Mouse (Mus musculus) CD8-positive naive resting alpha-beta T cell, adult 2 months (primary cell): ENCODE data around the gene Gm12185.
"Not testable (repeated sequence)": the region's sequence is repeated elsewhere in the genome, so short reads cannot be mapped to it uniquely, and the experiment has no call there.

Source experiments
- DNase-seq, 2 experiments: peaks; one replicate each; pipeline ENCODE4 v3.0.0; 2022; ENCODE audit warnings: low read depth in 2 of 2, low spot score in 2 of 2

Gene Gm12185

DNA sequence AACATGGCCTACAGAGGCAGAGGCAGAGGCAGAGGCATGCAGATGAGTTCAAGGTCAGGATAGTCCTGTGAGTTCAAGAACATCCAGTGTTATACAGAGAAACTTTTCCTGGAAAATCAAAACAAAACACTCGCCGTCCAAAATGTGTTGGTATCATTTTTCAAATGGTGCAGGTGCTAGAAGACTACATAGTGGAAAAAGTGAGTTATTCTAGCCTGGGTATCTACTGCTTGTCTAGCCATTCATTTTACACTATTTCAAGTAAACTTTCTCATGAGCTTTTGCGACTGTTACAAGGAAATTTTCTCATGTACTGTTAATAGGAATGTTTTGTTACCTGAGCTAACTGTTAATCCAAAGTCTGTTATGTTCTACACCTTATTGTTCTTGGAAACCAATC lies 73.6 kb downstream of the Gm12185 start:
- no peak for DNase-seq

DNA sequence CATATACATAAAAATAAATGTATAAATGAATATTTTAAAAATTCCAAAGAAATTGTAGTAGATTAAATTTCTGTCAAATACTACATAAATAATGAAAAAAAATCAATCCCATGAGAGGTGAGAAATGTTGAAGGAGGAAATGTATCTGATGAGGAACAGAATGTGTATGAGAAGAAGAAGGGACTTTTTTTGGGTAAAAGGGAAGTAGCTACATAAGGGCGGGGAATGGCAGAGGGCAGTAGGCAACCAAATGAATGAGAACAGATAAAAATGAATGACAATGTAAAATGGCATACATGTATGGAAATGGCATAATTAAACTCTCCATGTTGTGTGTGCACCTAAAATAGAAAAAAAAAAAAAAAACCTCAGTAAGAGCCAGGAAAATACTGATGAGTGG lies 78.4 kb downstream of the Gm12185 start:
- no peak for DNase-seq

DNA sequence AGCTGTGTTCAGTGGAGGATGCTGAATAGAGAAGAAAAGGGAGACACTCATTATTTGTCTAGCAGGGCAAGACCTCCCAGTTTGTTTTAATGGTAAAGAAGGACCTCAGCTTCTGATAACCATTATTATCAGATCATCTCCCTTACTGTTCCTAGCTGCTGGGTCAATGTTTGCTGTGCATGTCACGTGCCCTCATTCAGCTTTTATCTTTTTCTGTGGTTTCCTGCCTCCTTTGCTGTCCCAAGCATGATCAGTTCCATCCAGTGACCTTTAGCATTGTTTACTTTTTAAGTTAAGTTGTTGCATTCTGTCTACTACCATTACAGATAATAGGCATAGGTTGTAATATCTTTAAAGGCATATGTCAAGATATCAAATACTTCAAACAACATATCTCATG lies 83.6 kb downstream of the Gm12185 start:
- no peak for DNase-seq

DNA sequence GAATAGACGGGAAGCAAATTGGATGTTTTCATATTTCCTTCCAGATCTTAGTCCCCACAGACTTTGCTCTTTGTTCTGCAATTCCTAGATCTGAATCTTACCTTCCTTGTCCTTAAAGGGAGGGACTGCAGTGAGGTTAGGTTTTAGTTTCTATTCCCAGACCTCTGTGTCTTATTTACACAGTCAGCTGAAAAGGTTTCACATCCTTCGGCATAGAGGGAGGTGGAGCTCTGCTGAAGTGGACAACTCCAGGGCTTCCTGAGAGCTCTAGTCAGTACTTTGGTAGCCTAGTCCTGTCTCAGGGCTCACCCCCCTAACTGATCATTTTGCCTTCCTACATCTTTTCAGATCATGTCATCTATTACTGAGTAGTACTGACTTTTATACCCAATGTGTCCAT lies 90.0 kb downstream of the Gm12185 start, which contains the start of gene Gm5431:
Gene Gm5431 (minus strand): TSS at position 194 of the 400 bp plus-strand sequence.
- peak in 1 of 2 experiments; percentile 7 for DNase-seq

DNA sequence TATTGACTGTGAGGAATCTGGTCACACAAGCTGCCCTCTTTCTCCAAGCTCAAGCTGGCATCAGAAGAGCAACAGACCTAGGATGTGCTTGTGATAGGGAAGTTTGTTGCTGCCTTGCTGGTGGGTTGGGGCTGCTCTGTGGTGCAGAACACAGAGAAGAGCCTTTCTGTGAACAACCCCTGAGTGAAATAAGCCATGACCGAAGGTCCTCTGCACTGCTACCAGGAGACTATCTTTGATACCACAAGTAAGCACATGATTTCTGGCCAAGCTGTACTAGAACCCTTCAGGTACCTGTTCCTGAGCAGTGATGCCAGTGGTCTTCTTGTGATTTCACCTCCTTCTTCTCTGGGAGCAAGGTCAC lies 90.5 kb downstream of the Gm12185 start:
- DNase-seq = not testable (repeated sequence)

DNA sequence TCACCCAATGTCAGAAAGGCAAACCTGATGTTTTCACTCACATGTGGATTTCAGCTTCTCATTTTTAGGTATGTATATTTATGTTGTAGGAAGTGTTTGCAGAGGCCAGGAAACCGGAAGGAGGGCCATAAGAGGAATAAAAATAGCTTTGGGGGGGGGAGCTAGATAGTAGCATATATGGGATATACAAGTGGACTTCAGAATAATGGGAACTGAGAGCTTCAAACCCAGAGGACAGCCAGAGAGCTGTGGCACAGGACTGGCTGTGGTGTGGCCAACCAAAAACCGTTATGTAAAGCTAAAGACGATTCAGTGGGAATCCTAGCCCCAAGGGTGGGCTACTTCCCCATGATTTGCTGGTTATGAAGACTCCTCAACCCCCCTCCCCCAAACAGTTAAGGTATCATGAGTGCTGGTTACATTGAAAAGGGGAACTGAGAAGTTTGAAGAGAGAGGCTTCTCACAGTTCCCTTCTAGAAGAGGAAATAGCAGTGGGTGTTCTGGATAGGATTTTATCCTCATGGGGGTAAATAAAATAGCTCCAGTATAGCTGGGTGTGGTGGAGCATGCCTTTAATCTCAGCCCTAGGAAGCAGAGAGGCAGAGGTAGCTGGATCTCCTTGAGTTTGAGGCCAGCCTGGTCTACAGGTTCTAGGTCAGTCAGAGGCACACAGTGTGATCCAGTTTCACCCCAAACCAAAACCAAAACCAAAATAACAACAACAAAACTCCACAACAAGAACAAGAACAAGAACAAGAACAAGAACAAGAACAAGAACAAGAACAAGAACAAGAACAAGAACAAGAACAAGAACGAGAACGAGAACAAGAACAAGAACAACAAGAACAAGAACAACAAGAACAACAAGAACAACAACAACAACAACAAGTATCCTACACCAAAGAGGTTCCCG lies 91.1 kb downstream of the Gm12185 start:
- DNase-seq = not testable (repeated sequence)

DNA sequence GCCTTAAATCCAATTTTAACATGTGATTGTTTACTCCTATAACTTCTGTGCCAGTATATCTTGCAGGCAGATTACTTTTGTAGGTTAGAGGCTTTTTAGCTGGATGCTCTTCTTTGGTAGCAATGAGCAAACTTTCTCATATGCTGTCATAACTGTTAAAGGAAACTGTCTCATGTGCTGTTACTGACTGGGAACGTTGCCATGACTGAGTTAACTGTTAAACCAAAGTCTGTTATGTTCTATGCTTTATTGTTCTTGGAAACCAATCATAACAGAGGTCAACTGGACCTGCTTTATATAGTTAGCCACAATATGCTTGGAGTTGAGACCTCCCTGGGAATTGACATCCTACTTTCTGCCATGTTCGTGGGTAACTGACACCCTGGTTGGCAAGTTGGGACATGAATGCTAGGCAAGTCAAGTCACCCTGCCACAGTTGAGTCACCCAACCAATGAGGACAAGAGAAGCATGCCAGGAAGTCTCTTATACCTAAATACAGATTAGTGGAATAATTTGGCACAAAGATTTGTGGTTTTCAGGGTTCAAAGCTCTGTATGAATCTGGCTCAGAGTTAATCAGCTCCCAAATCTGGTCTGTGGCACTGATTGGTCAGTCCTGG lies 93.1 kb downstream of the Gm12185 start:
- no peak for DNase-seq

DNA sequence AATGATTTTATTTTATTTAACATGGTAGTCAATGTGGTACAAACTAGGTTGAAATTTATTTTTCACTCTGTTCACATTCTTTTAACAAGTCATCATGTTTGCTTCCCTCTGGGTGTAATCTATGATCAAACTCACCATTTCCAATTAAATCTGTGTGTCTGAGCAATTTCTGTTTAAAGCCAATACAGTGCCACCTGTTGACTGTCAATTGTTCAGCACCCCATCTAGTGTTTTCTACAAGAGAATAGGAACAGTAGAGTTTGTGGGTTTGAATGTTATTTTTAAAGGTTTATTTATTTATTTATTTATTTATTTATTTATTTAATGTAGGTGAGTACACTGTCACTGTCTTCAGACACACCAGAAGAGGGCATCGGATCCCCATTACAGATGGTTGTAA lies 115.3 kb downstream of the Gm12185 start:
- no peak for DNase-seq

DNA sequence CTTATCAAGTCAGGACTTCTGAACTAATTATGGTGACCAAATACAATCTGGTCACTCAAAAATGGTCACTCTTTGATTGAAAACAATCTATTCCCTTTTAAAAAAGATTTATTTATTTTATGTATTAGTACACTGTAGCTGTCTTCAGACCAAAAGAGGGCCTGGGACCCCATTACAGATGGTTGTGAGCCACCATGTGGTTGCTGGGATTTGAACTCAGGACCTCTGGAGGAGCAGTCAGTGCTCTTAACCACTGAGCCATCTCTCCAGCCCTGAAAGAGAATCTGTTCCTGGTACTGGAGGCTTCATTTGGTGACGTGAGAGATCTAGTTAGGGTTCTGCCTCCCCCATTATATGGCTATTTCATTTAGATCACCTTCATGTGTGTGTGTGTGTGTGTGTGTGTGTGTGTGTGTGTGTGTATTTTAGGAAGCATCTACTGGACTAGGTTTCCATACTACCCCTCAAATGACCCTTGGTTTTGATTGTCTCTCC lies 116.6 kb downstream of the Gm12185 start:
- not testable (repeated sequence) for DNase-seq

DNA sequence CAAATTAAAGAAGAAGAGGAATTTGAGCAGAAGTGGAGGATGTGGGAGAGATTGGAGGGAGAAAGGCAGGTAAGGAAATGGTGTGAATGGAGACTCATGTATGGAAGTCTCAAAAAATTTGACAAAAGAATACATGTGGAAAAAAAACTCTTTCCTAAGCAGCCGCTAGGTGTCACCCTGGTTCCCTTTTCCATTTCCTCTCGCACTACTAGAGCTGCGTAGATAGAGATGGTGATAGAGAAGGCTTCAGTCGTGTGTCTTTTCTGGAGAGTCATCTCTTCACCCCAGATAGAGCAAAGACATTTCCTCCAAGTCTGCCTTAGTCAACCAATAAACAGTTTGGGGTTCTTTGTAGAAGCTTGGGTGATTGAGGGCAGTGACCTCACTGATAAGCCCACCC lies 117.6 kb downstream of the Gm12185 start:
- peak; percentile 66 to 69 for DNase-seq

DNA sequence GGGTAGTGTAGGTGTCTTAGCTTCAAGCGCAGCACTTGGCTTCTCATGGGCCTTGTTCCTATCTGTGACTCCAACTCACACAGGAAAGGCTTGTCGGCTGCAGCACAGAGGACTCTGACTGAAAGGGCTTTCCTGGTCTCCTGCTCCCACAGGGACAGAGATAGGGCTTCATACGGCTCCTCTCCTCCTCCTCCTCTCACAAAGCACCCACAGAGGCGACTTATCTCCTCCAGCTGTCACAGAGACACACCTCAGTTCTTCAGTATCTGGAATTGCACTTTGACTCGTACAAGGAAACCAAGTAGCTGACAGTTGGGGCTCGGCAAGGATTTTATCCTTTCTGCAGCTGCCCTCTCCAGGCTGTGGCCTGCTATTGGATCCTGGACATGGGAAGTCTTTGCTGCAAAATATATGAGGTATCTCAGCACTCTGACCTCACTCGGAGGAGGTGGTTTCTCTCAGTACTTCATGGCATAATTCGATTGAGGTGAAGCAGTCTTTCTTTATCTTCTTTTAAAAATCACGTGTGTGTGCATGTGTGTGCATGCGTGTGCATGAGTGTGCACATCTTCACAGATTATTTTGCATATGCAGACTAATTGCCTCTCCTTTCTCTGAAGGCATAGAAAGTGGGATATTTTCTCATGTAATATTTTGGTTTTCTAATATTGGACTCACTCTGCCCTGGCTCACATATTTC lies 118.3 kb downstream of the Gm12185 start:
- DNase-seq = no peak

DNA sequence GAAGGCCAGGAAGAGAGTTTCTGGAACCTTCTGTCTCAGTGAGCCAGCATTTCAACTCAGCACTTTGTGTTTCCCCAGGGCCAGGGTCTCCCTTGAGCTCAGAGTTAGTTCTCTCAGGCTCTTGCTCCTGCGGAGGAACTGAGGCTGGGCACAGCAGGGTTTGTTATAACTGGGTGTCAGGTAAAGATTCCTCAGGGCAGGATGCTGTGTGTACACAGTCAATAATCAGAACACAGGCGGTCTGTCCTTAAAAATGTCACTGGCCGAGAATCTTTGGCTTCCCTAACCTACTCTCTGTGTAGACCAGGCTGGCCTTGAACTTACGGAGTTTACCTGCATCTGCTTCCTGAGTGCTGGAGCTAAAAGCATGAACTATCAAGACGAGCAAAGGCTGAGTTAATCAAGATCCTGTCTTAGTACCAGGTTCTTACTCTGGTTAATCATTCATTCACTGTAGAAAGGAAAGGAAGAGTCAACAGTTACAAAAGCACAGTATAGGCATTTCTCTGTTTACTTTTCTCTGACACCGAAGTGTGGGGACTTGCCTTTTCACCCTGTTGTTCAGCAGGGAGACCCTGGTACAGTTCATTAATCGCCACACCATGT lies 119.2 kb downstream of the Gm12185 start:
- DNase-seq = no peak

DNA sequence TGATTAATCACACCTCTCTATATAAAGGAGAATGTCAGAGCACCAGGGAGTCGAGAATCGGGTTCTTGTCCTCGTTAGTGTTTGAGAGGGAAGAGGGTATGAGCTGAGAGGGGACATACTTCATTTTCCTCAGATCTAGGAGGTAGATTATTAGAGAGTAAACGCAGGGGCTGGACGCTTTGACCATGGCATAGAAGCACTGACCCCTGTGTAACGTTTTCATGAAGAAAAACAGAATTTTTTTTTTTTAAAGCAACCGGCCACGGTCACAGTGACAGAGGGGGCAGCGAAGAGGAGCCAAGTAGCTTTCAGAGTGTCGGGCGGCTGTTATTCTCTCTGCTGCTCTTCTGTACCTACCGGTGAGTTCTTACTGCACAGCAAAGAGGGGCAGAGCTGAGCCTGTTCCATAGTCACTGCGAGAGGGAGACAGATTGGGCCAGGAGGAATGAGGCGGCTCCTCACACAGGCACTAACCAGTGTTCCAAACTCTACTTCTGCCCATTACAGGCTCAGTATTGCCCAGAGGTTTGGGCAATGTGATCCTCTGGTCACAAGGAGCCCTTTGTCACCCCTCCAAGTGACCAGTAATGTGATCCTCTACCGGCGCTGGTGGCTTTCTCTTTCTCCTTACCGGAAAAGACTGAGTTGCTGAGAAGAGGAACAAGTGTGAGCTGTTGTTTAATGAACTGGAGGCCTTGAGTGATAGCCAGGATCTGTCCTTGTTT lies 120.0 kb downstream of the Gm12185 start:
- no peak for DNase-seq

DNA sequence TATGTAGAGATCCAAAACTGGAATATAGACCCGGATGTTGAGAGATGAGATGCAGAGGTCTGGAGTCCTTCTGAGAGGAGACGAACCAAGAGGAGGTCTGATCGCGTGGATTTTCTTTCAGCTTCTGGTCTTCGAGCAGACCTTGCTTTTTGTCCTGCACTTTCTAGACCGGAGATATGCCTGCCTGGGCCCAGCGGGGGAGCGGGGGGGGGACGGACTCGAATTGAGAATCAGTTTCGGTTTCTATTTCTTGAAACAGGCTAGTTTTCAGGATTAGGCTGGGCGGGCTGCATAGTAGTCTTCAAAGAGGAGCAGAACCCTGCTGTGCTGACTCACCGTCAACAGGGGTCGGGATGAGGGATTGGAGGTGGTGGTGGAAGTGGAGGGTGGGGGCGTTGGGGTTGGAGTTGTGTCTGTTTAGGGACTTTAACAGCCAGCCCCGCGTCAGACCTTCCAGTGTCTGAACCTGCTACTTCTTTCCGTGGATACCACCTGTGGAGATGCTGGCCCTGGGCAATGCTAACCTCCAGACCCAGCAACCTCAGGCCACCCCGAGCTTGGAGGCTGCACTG lies 120.7 kb downstream of the Gm12185 start, which contains the start of gene Irgm1:
Gene Irgm1 (minus strand): TSS at position 483 of the 572 bp plus-strand sequence.
- DNase-seq = peak; percentile 59 to 68

DNA sequence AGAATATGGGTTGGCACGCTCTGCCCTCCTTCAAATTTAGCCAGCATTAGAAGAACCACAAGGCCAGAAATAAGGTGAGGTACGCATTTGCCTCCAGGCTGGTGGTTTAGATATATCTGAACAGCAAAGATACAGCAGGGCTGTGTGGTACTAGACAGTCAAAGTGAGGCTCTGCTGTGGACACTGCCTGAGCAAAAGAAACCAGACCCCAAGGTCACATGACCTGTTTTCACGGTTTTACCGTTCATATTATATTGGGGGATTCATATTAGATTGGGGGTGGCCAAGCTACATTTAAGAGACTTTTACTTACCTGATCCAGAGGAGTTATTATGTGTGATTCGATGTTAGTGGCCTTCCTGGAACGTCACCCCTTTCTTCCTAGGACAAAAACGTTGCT lies 121.2 kb downstream of the Gm12185 start:
- no peak for DNase-seq

DNA sequence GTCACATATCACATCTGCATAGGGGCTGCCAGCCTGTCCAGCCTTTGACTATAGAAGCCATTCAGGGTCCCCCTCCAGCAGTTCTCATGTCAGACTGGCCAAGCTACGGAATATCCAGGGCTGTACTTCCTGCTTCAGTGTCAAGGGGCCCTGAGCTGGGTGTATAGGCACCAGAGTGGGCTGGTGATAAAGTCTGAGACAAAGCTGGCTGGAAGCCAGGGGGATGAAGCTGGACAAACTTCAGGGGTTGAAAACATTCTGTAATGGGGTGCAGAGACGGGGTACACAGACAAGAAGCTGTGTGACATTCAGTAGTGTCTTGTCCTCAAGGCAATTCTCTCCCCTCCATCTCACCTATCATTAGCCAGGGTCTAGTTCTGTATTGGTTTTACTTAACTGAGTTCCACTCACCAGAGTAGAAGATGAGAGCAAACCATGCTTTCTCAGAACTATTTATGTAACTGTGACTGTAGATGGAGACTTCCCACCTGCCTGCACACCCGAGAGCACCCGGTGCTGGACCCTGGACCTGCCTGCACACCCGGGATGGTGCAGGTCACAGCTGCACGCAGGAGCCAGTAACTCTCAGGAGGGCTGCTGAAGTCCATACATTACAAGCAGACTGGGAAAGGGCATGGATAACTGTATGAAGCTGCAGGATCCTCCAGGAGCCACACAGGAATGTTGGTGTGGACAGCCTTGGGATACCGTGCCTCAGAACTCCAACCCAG lies 122.5 kb downstream of the Gm12185 start:
- no peak for DNase-seq

DNA sequence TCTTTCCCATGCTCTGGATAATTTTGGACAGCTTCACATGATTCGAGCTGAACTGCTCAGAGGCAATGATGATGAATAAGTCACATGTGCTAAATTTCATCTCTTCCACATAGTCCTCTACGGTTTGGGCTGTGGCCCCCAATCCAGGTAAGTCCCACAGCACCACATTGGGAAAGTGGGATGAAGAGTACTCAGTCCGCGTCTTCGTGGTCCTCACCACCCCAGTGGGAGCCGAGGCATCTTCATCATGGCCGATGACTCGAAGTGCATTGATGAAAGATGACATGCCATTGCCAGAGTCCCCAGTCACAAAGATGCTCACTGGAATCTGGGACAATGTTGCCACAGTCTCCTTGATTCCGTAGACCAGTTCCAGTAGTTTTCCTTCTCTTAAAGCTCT lies 125.5 kb downstream of the Gm12185 start:
- DNase-seq = no peak

DNA sequence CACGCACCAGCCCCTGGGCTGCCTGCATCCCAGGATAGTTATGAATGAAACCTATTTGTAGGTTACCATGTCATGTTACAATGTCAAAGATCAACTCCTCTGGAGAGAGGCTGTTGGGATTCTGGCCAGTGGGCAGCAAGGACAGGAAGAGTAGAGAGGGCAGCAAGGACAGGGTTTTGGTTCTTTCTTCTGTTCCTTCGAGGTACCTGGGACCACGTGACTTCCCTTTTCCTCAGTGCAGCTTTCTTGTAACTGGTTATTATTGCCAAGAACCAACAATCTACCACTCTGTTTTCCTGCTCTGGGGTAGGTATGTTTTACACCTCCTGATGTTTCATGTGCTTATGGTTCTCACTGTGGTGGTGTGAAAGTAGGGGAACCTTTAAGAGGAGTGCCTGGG lies 128.2 kb downstream of the Gm12185 start:
- no peak for DNase-seq

DNA sequence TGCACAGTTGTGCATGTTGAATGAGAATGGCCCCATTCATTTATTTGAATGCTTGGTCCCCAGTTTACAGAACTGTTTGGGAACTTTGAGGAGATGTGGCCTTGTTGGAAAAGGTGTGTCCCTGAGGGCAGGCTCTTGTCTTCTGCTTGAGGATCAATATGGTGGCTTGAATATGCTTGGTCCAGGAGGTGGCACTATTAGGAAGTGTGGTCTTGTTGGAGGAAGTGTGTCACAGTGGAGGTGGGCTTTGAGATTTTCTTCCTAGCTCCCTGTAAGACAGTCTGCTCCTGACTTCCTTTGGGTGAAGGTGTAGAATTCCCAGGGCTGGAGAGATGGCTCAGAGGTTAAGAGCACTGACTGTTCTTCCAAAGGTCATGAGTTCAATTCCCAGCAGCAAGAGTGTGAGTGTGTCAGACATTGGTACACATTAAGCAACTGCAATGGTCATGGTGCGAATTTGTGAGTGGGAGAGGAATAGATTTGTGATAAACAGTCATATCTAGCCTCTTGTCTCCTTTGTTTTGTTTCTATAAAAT lies 129.2 kb downstream of the Gm12185 start:
- no peak for DNase-seq
